Mouse (Mus musculus) liver, embryonic 14.5 days (tissue): ENCODE data around the gene Slc39a10.

Source experiments
- CTCF ChIP-seq: IDR thresholded peaks from 2 replicates; pipeline ENCODE4 v1.5.1; 2016; ENCODE audit warnings: antibody characterized with exemption, low read depth, control low read depth
- EP300 ChIP-seq: IDR thresholded peaks from 2 replicates; pipeline ENCODE4 v1.6.1; 2016; ENCODE audit warnings: antibody characterized with exemption, low read depth

GRCm38 (mm10) chr1:46822256-46822972 is 70.2 kb downstream of the Slc39a10 start:
- TF ChIP-seq CTCF, result no peak
- no peak for TF ChIP-seq EP300
